Mouse (Mus musculus) NIH3T3 (cell line): ENCODE results near the gene Olfr688.

Source experiments
- DNase-seq: peaks from one replicate; pipeline ENCODE4 v3.0.0-alpha.2; 2012; ENCODE audit warnings: low read depth

The Olfr688 gene

DNA sequence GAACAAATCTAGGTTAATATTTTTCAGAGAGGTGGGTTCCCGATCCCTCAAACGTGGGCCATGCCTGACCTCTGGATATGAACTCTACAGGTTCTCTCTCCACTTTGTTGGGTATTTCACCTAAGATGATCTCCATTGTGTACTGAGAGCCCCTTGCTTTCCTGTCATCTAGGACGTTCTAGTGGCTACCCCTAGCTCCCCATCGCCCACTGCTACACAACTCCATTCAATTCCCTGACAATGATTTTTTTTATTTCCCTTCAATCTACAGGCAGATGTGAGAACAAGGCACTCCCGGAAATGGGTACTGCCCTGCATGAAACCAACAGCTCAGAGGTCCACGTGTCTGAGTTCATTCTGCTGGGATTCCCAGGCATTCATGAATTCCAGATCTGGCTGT is at the start of gene Olfr688:
TSS of gene Olfr688 (plus strand) at position 301 of the 400 bp plus-strand sequence.
- no peak for DNase-seq

DNA sequence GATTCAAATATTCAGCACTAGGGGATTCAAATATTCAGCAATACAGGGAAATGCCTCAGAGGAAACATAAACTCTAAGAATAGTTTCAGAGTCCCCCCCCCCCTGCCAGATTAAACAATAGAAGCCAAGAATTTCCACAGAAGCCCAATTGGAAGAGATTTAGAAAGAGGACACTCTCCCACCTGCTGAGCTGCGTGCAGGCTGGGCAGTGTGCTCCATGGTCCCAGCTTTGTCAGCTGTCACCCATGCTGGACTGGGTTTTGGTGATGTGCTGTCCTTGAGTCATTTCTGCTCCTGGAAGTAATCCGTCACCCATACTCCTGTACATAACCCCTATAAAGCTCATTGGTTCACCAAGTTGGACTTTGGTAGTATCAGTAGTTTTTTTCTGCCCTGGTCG is 40.2 kb upstream of the Olfr688 start:
- no peak for DNase-seq

DNA sequence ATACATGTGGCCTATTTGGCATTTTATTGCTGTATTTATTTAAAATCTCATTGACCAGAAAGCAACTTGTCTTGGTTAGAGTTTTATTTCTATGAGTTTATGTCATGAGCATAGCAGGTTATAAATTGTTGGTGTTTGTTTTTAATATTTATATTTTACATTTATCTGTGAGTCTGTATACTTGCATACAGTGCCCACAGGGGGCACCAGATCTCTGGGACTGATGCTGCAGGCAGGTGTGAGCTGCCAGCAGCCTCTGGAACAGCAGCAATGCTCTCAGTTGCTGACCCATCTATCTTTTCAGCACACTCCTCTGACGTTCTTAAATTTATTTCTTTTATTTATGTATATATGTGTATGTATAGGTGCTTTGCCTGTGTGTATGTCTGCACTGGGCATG is 39.7 kb upstream of the Olfr688 start:
- peak; percentile 17 for DNase-seq

DNA sequence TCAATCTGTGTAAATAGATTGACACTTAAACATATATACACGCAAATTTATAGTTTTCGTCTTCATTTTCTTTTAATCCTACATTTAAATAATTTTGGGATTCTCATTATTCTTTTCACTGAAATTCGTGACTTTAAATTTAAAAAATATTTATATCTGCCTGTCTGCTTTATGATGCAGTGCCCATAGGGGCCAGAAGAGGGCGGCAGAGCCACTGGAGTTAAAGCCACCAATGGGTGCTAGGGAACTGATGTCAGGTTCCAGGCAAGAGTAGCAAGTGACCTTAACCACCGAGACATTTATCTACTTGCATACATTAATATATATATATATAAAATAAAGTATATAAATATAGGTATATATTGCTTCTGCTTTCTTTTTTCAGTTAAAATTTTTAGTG is 31.2 kb upstream of the Olfr688 start:
- peak; percentile 53 for DNase-seq

DNA sequence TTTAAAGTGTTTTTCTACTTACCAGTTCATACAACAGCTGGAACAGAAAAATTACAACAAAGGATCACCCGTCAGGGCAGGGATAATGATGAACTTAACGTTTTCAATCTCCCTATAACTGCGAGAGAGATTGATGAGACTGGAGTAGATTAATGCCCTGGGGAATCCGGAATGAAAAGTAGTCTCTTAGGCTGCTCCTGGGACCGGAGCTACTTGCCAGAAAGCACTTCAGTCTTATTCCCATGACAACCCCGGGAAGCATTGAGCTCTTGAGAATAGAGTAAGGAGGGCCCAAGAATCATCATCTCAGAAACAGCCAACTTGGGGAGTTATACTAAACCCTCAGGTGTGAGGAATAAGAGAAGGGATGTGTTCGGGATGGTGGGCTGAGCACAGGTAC is 15.5 kb upstream of the Olfr688 start:
- no peak for DNase-seq

DNA sequence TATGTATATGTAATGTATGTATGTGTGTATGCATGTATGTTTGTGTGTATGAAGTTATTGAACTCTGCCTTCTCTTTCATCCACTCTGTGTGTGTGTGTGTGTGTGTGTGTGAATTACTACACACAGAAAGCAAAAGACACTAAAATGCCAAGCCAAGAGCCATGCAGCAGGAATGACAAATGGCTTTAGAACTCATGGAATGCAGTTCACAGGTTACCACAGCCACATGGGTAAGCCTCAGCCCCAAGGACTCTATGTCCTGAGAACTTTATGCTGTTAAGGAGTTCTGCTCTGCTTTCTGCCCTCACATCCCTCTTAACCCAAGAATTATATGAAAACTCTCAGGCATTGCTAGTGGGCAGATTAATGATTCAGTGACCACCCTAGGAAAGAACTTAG is 2.2 kb downstream of the Olfr688 start:
- DNase-seq: no peak

DNA sequence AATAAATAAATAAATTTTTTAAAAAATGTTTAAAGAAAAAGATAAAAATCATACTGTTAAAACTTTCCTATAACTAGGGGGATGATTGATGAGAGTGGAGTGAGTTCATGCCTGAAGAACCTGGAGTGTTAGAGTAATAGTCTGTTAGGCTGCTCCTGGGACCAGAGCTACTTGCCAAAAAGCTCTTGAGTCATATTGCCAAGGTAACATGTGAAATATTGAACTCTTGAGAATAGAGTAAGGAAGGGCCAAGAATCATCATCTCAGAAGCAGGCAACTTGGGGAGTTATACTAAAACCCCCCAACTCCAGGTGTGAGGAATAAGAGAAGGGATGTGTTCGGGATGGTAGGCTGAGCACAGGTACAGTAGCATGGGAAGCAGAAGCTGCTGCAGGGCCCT is 23.0 kb downstream of the Olfr688 start, which contains the start of gene Olfr689:
TSS of gene Olfr689 (plus strand) at position 301 of the 400 bp plus-strand sequence.
- no peak for DNase-seq

DNA sequence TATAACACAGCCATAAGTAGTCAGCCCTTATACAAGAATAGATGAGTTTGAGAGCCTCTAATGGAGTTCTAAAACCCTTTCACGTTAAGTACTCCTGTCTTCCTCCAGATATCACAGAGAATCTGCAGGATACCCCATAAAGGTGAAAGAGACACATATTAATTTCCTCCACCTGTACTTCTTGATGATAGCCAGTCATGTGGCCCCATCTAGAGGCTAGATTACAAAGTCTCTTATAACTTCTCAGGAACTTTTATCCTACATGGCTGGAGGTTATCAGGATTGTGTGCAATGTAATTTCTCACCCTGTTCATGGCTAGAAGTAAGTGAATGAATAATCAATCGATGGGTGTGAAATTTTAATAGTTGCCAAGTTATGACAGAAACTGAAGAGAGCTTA is 37.4 kb downstream of the Olfr688 start:
- DNase-seq: no peak

DNA sequence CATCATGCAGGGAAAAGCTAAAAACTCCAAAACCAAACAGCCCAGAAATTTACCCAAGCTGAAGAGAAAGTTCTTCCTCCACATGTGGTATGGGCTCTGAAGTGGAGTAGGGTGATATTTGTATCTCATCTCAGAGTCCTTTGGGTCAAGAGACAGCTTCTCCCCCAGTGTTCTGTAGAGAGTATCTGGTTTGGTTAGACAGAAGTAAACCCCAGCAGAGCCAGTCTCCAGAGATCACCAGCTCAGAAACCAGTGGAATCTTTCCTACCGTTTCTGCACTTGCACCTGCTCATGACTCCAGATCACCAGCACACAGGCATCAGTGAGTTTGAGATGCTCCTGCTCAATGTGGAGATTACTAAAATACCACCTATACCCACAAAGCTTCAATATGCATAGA is 46.1 kb downstream of the Olfr688 start, which contains the start of gene Olfr690:
TSS of gene Olfr690 (minus strand) at position 101 of the 400 bp plus-strand sequence.
- no peak for DNase-seq
